Mouse (Mus musculus): Measurements from ENCODE around the gene Mgst2.

DNA sequence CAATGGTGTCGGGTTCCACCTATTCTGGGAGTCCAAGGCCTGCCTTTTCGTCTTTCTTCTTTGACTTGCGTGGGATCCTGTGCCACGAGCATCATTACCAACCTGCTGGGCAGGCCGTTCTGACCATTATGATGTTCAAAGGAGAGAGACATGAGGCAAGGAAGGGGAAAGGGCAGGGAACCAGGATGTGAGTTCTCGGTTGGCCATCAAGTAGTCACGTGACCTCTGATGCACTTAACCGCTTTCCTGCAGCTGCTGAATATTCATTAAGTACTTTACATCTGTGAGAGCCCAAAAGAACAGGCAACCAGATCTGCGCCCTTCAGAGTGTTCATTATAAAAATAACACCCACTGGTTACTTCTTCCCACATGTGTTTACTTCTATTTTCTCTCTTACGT, 33.0 kb downstream of the Mgst2 start:
- TF ChIP-seq POLR2A (IDR thresholded peaks at IDR 0.05; ENCODE audit: insufficient read depth, low read depth, low read length) (no peak), CTCF (IDR thresholded peaks at IDR 0.05; ENCODE audit: insufficient read depth, low read depth, low read length) (no peak)
